Mouse (Mus musculus): ENCODE measurements around the gene Gtpbp3. TPM values are rescaled to one million over a fixed set of nuclear protein-coding genes. Genes with fewer than 3 reads are reported as not detected.
"Not testable (repeated sequence)": the region's sequence is repeated elsewhere in the genome, so short reads cannot be mapped to it uniquely, and the experiment has no call there.

The Gtpbp3 gene
- polyA plus RNA-seq, 1 experiment from 2014 or later = 4.8 TPM

DNA sequence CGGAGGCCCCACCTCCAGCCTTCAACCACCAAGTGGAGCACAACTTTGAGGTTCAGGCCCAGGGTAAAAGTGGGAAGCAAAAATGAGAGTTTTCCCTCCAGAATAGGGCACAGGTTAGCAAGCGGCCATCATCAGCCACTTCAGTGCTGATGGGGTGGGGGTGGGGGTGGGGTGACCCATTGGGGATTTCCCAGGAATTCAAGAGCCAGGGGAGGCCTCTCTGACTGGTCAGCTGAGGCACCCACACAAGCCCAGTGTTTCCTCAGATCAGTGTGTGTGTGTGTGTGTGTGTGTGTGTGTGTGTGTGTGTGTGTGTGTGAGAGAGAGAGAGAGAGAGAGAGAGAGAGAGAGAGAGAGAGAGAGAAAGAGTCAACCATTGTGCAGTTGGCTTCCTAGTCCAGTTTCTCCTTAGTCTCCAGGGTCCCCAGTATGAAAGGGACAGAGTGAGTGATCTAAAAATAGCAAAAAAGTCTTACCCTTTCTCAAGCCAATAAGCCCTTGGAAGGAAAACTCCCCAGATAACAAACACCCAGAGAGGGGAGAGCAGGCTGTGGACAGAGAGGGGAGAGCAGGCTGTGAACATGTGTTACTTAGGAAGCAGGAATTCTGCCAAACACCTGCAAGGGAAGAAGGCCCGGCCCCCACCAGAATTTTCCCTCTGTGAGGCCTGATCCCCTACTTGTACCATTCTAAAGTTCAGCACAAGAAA lies 39.4 kb downstream of the Gtpbp3 start:
- Histone ChIP-seq H3K36me3 (ENCODE audit: control insufficient read depth, insufficient read depth, low read length) (no peaks in the 10 kb centered on the region), H3K4me1 (ENCODE audit: control insufficient read depth, insufficient read depth, low read length) (peaks cover 19% of the 10 kb centered on the region), H3K9me3 (replicated peaks; ENCODE audit: control insufficient read depth, low read length) (no peaks in the 10 kb centered on the region), H3K27ac (ENCODE audit: low read depth, low read length) (peak overlapping the region; percentile 75), H3K4me2 (no peak overlapping the region; the same call in 1 of the 2 replicates), H3K4me3 (ENCODE audit: low read depth, low read length) (no peak overlapping the region), H3K27me3 (ENCODE audit: control insufficient read depth, insufficient read depth, low read length) (peaks cover 12% of the 10 kb centered on the region), H3K9ac (ENCODE audit: low read depth, low read length) (no peak overlapping the region)
- no peak; the same call in 1 of the 2 replicates for ATAC-seq (replicated peaks; ENCODE audit: insufficient number of reproducible peaks, low FRiP score, low TSS enrichment)
- WGBS (ENCODE audit: insufficient replicate concordance) = 33% methylated on average over 3 of the region's 3 CpGs

DNA sequence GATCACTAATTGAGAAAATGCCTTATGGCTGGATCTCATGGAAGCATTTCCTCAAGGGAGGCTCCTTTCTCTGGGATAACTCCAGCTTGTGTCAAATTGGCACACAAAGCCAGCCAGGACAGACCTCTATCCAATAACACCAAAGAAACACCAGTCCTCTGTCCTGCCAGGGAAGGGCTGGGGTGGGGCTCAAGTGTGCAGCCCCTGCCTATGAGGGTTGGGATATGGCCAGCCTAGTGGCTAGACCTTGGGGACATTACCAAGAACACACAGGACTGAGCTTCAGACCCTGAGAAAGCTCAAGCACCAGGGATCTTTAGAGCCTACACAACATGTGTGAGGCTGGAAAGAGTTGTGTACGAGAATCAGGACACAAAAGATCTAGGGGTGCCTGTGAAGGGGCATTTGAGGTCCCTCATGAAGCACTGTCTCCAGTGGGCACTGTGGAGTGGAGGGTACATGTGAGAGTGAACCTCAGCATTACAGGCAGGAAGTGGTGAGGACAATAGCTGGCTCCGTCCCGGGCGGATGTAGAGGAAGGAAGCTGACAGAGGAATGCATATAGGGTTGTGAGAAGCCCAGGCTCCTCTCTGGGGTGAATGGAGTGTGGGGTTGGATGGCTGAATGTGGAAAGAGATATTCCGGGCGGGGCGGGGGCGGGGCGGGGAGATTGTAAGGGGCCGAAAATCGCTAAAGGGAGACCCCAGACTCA lies 40.6 kb downstream of the Gtpbp3 start:
- Histone ChIP-seq H3K27me3 (ENCODE audit: control insufficient read depth, insufficient read depth, low read length) (peaks cover 12% of the 10 kb centered on the region), H3K4me2 (no peak overlapping the region), H3K4me1 (ENCODE audit: control insufficient read depth, insufficient read depth, low read length) (peaks cover 19% of the 10 kb centered on the region), H3K9ac (ENCODE audit: low read depth, low read length) (no peak overlapping the region), H3K4me3 (ENCODE audit: low read depth, low read length) (no peak overlapping the region), H3K9me3 (replicated peaks; ENCODE audit: control insufficient read depth, low read length) (no peaks in the 10 kb centered on the region), H3K36me3 (ENCODE audit: control insufficient read depth, insufficient read depth, low read length) (no peaks in the 10 kb centered on the region), H3K27ac (ENCODE audit: low read depth, low read length) (peak overlapping the region; percentile 89)
- WGBS (ENCODE audit: insufficient replicate concordance) = 64% methylated on average over 11 of the region's 11 CpGs
- peak; percentile 75; the same call in 1 of the 2 replicates for ATAC-seq (replicated peaks; ENCODE audit: insufficient number of reproducible peaks, low FRiP score, low TSS enrichment)

DNA sequence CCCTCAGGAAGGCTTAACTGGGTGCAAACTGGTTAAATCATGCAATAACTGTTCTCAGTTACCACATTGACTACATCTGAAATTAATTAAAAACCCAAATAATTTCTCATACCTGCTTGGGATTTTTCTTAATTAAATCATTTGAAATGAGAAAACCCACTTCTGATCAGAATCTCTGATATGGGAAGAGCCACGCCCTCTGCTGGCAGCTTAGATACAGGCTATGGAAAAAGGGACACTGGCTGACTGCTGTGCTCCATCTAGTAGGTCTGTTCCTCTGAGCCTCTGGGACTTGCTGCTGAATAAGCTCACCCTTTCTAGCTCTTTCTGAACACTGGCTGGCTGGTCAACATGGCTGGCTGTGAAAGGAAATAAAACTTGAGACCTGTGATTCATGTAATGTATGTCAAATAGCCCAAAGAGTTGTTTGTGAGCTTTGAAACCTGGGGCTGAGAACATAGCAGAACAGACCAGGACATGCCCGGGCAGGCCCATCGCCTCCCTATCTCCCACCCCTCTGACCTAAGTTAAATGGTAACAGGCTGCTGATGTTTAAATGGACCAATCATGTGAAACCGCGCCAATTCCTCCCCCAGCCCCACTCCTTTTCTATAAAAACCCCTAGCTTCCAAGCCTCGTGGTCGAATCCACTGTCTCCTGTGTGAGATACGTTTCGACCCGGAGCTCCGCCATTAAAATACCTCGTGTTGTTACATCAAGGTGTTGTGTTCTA lies 43.0 kb downstream of the Gtpbp3 start:
- H3K4me2 ChIP-seq; H3K27me3 ChIP-seq (ENCODE audit: control insufficient read depth, insufficient read depth, low read length); H3K9me3 ChIP-seq (replicated peaks; ENCODE audit: control insufficient read depth, low read length); H3K4me3 ChIP-seq (ENCODE audit: low read depth, low read length); H3K9ac ChIP-seq (ENCODE audit: low read depth, low read length); H3K36me3 ChIP-seq (ENCODE audit: control insufficient read depth, insufficient read depth, low read length); H3K27ac ChIP-seq (ENCODE audit: low read depth, low read length); ATAC-seq (replicated peaks; ENCODE audit: insufficient number of reproducible peaks, low FRiP score, low TSS enrichment): not testable (repeated sequence)
- WGBS (ENCODE audit: insufficient replicate concordance) = 54% methylated on average over 5 of the region's 12 CpGs
- peaks cover 15% of the 10 kb centered on the region for H3K4me1 ChIP-seq (ENCODE audit: control insufficient read depth, insufficient read depth, low read length)

DNA sequence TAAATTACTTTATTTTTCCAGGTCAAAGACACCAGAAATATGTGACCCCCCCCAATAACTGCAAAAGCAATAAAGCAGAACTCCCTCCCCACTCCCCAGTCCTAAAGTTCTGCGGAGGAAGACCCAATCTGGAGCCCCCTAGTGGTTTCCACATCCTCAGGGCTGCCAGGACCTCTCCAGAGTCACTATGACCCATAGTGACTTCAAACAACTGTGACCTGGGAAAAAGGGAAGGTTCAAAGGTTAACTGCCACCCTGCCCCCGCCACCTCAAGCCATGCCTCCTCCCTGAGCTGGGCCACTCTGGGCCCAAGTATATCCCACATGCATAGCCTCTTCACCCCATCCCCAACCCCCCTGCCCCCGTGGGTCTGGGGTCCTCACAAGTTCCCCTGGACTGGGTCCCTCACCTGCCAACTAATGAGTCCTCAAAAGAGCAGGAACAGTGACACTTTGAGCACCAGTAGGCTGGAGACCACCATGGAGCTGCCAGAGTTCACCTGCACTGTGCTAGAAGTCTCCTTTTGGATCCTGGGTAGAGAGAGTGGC lies 46.4 kb downstream of the Gtpbp3 start:
- H3K4me2 ChIP-seq = no peak overlapping the region
- no peak overlapping the region for H3K27ac ChIP-seq (ENCODE audit: low read depth, low read length)
- 40% methylated on average over 3 of the region's 3 CpGs for WGBS (ENCODE audit: insufficient replicate concordance)
- ATAC-seq (replicated peaks; ENCODE audit: insufficient number of reproducible peaks, low FRiP score, low TSS enrichment) = no peak
- H3K4me3 ChIP-seq (ENCODE audit: low read depth, low read length) = no peak overlapping the region
- 0 out of 2 replicates have a peak, but pooled peaks cover 4% of the 10 kb centered on the region for H3K27me3 ChIP-seq (ENCODE audit: control insufficient read depth, insufficient read depth, low read length)
- no peaks in the 10 kb centered on the region for H3K9me3 ChIP-seq (replicated peaks; ENCODE audit: control insufficient read depth, low read length)
- H3K9ac ChIP-seq (ENCODE audit: low read depth, low read length) = no peak overlapping the region
- no peaks in the 10 kb centered on the region for H3K4me1 ChIP-seq (ENCODE audit: control insufficient read depth, insufficient read depth, low read length)
- no peaks in the 10 kb centered on the region for H3K36me3 ChIP-seq (ENCODE audit: control insufficient read depth, insufficient read depth, low read length)

DNA sequence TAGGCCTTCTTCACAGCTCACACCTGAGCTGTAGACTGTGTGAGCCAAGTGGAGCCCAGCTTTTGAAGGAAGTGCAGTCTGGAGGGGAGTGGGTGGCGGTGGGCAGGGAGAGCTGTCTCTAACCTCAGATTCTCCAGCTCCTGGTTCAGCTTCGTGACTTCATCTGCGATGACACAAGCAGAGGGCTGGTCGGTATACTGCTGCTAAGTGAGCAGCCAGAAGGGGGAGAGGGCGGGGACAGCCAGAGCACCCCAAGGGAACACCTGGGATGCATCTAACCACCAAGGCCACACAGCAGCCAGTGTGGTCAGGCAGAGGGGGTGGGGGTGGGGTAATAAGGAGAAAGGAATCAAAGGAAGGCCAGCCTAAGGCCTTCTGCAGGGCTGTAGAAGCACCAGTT lies 47.8 kb downstream of the Gtpbp3 start:
- Histone ChIP-seq H3K36me3 (ENCODE audit: control insufficient read depth, insufficient read depth, low read length) (no peaks in the 10 kb centered on the region), H3K27me3 (ENCODE audit: control insufficient read depth, insufficient read depth, low read length) (0 out of 2 replicates have a peak, but pooled peaks cover 4% of the 10 kb centered on the region), H3K4me1 (ENCODE audit: control insufficient read depth, insufficient read depth, low read length) (no peaks in the 10 kb centered on the region), H3K9ac (ENCODE audit: low read depth, low read length) (0 out of 2 replicates have a peak overlapping the region, but pooled peaks have one; percentile 0), H3K27ac (ENCODE audit: low read depth, low read length) (no peak overlapping the region), H3K4me2 (no peak overlapping the region), H3K9me3 (replicated peaks; ENCODE audit: control insufficient read depth, low read length) (no peaks in the 10 kb centered on the region), H3K4me3 (ENCODE audit: low read depth, low read length) (no peak overlapping the region)
- 48% methylated on average over 5 of the region's 5 CpGs for WGBS (ENCODE audit: insufficient replicate concordance)
- ATAC-seq (replicated peaks; ENCODE audit: insufficient number of reproducible peaks, low FRiP score, low TSS enrichment) = no peak

DNA sequence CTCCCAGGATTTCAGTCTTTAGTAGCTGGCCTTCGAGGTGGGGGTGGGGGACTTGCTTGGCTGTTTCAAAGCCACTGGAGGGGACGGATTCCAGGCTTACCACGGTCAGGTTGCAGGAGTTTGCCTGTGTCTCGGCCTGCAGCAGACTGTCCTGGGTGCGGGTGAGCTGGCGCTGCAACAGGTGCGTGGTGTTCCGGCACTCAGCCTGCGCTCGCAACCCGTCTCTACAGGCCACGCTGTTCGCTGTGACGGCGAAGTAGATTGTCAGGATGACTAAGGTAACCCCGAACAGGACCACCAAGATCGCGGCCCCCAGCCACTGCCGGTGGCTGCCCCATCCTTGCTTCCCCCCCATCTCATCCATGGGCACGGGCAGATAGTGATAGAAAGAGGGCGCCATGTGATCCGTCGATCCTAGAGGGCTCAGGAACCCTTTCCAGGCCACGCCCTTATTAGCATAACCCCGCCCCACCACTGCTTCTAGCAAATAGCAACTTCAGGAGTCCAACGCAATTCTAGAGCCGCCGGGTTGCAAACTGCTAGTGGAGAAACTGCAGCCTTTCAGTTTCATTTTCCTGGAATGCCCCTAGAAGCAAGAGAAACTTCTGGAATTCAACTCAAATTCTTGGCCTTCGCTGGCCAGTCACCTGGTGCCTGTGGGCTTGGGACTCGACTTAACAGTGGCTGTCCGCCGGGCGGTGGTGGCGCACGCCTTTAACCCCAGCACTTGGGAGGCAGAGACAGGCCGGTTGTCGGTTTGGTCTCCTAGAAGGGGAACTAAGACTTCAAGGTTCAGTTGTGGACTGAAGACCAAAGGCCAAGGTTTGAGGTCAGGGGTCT lies 49.3 kb downstream of the Gtpbp3 start, which contains the start of gene Bst2:
Gene Bst2 (minus strand): TSS at position 429 of the 840 bp plus-strand sequence.
- WGBS (ENCODE audit: insufficient replicate concordance) = 3% methylated on average over 37 of the region's 37 CpGs
- H3K4me3 ChIP-seq (ENCODE audit: low read depth, low read length) = peak within 1 kb of the TSS; percentile 56
- H3K9ac ChIP-seq (ENCODE audit: low read depth, low read length) = peak within 1 kb of the TSS; percentile 70
- H3K4me2 ChIP-seq = peak within 1 kb of the TSS; percentile 74
- ATAC-seq (replicated peaks; ENCODE audit: insufficient number of reproducible peaks, low FRiP score, low TSS enrichment) = peak; percentile 81
- H3K27me3 ChIP-seq (ENCODE audit: control insufficient read depth, insufficient read depth, low read length) = 0 out of 2 replicates have a peak, but pooled peaks cover 4% of the 10 kb centered on the region
- no peaks in the 10 kb centered on the region for H3K4me1 ChIP-seq (ENCODE audit: control insufficient read depth, insufficient read depth, low read length)
- H3K27ac ChIP-seq (ENCODE audit: low read depth, low read length) = peak within 1 kb of the TSS; percentile 64; the same call in 1 of the 2 replicates
- no peaks in the 10 kb centered on the region for H3K9me3 ChIP-seq (replicated peaks; ENCODE audit: control insufficient read depth, low read length)
- H3K36me3 ChIP-seq (ENCODE audit: control insufficient read depth, insufficient read depth, low read length) = no peaks in the 10 kb centered on the region

DNA sequence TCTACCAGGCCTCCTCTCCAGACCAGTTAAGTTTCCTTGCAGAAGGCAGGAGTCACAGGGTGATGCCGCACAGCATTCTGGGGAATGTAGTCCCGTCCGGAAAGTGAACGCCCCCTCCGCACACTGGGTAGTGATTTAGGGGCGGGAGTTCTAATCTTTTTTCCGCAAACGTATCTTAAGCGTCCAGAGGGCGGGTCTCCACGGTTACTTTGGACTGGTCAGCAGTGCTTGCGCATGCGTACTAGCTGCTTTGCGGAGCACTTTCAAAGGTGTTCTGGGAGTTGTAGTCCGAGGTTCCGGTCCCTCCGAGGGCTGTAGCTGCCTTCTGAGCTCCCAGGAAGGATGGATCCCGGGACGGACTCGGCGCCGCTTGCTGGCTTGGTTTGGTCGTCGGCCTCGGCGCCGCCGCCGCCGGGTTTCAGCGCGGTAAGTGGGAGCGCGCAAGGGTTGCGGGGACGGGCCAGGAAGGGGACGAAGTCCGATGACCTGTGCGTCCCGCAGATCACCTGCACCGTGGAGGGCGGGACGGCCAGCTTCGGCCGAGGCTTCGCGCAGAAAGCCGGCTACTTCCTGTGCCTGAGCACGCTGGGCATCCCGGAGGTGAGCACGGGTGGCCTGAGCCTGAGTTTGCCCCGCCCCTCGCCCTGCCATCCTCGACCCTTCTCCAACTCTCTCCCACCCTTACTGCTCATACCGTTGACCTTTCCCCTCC lies 54.9 kb downstream of the Gtpbp3 start, which contains the start of gene Mvb12a:
Gene Mvb12a (plus strand): TSS at position 291 of the 712 bp plus-strand sequence.
- Histone ChIP-seq H3K4me3 (ENCODE audit: low read depth, low read length) (peak within 1 kb of the TSS; percentile 80), H3K27ac (ENCODE audit: low read depth, low read length) (no peak within 1 kb of the TSS), H3K36me3 (ENCODE audit: control insufficient read depth, insufficient read depth, low read length) (peaks cover 8% of the 10 kb centered on the region), H3K4me2 (peak within 1 kb of the TSS; percentile 85), H3K27me3 (ENCODE audit: control insufficient read depth, insufficient read depth, low read length) (no peaks in the 10 kb centered on the region), H3K9me3 (replicated peaks; ENCODE audit: control insufficient read depth, low read length) (no peaks in the 10 kb centered on the region), H3K4me1 (ENCODE audit: control insufficient read depth, insufficient read depth, low read length) (0 out of 2 replicates have a peak, but pooled peaks cover 6% of the 10 kb centered on the region), H3K9ac (ENCODE audit: low read depth, low read length) (peak within 1 kb of the TSS; percentile 72)
- peak; percentile 93 for ATAC-seq (replicated peaks; ENCODE audit: insufficient number of reproducible peaks, low FRiP score, low TSS enrichment)
- under 1% methylated on average over 55 of the region's 55 CpGs for WGBS (ENCODE audit: insufficient replicate concordance)
